In the genomic region with DNA sequence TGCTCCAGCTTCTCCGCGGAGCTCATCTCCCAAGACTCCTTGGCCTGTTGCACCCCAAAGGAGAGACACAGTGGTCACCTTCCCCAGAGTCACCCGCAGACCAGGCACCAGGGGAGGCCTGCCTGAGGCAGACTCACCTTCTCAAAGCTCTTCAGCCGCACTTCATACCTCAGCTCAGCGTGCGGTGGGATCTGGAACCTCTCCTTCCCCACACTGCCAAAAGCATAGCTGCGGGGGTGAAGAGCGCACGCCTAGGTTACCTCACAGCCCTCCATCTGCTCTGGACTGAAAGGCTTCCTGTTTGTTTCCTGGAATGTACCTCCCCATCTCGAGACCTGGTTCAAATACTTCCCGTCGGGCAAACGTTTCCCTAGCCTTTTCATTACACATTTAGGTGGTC, we compare ENCODE assay signal across 25 mouse cellular contexts. TPM values are rescaled to one million over a fixed set of nuclear protein-coding genes. Genes with fewer than 3 reads are reported as not detected.
"Had no signal": no experiment of that assay in that cellular context is flagged by ENCODE, and none has a peak within 500 bp of the region (broad histone marks: within the 10 kb centered on the region; RNA-seq: fewer than 3 reads in every experiment).

No protein-coding gene starts in this region.

- H3K27me3 ChIP-seq: liver, embryonic 15.5 days; midbrain, embryonic 15.5 days; neural tube, embryonic 12.5 days; stomach, embryonic 15.5 days had no signal

- DNase-seq: kidney, postnatal 10 days; kidney, postnatal 4 days; lung, adult 2 months; lung, postnatal 4 days; spleen, adult 18-20 months; thymus, postnatal 4 days had no signal

- H3K9me3 ChIP-seq: limb, embryonic 10.5 days; liver, embryonic 15.5 days; midbrain, embryonic 15.5 days; neural tube, embryonic 12.5 days; stomach, embryonic 15.5 days had no signal

- H3K4me3 ChIP-seq: layer of hippocampus, adult 2 months; limb, embryonic 10.5 days; liver, embryonic 15.5 days; midbrain, embryonic 15.5 days; neural tube, embryonic 12.5 days; stomach, embryonic 15.5 days had no signal

RNA-seq across cellular contexts. Expression of a gene that starts 34.5 kb away (rescaled TPM):
- total RNA-seq: monocyte, adult 5-6 weeks had no signal

RNA-seq across cellular contexts. Expression of a gene that starts 58.3 kb away (rescaled TPM):
- total RNA-seq: layer of hippocampus, adult 2 months; layer of hippocampus, postnatal 14 days; left cerebral cortex, adult 18-20 months; left cerebral cortex, postnatal 10 days; megakaryocyte, adult 5-6 weeks; monocyte, adult 5-6 weeks; neutrophil, adult 5-6 weeks had no signal
- polyA plus RNA-seq: kidney, embryonic 14.5 days; limb, embryonic 10.5 days; limb, embryonic 14.5 days; liver, embryonic 11.5 days; liver, embryonic 15.5 days; lung, adult 2 months; lung, postnatal 0 days; midbrain, embryonic 11.5 days; midbrain, embryonic 15.5 days; neural tube, embryonic 12.5 days; stomach, embryonic 15.5 days; testis, adult 2 months; thymus, postnatal 0 days had no signal

RNA-seq across cellular contexts. Expression of a gene that starts 58.3 kb away (rescaled TPM):
- total RNA-seq: left cerebral cortex, postnatal 10 days; monocyte, adult 5-6 weeks; neutrophil, adult 5-6 weeks had no signal
- polyA plus RNA-seq: liver, embryonic 11.5 days had no signal
